Mouse (Mus musculus) olfactory bulb, adult 2 months (tissue): ENCODE measurements at regions not wholly inside any gene's neighbourhood (a gene's known extent, or its start where the extent isn't known, plus 50 kb on each side); places are given as distances from the start of the nearest gene placed in this dataset.

ENCODE experiments used
- CTCF ChIP-seq: fragments of 200-500 bp; IDR thresholded peaks from 2 replicates; pipeline ENCODE4 v1.5.1; 2012; ENCODE audit warnings: low read depth, mild to moderate bottlenecking, low read length, moderate library complexity; ENCODE audit not compliant: insufficient read depth
- POLR2A ChIP-seq: fragments of 200-500 bp; IDR thresholded peaks from 2 replicates; pipeline ENCODE4 v1.6.1; 2012; ENCODE audit warnings: mild to moderate bottlenecking, low read depth, low read length, moderate library complexity; ENCODE audit not compliant: insufficient read depth

GRCm38 (mm10) chr10:117566648-117567378, 62.5 kb upstream of the Cpm start:
- no peak for TF ChIP-seq CTCF
- TF ChIP-seq POLR2A, result no peak
